ENCODE assay signal across 8 mouse cellular contexts in the genomic region with DNA sequence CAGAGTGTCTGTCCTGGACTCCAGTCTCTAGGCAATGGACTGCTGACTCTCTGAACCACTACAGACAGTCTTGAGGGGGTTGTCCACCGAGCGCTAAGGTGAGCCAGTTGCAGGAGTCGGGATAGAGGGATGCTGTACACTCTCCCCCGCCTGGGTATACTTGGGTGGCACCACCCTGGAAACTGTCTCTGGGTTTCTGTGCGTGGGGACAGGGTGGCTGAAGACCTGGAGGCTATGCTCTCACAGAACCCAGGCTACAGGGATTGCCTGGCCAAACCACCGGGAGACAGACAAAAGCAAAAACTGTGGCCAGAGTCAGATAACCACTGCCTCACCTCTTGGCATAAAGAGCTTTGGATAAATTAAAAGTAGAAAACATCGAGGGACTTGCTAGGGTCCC. TPM values are rescaled to one million over a fixed set of nuclear protein-coding genes. Genes with fewer than 3 reads are reported as not detected.
DNase-seq lines count a peak whose midpoint lies in the region; ATAC-seq lines count a peak whose summit lies in the region.

No protein-coding gene starts in this region.

- H3K27ac ChIP-seq in lung, embryonic 16.5 days (ENCODE audit: low read length), result no peak overlapping the region
- H3K27ac ChIP-seq in forebrain, embryonic 16.5 days (ENCODE audit: low read length), result no peak overlapping the region
- H3K27ac ChIP-seq in limb, embryonic 15.5 days, result no peak overlapping the region
- H3K27ac ChIP-seq in stomach, embryonic 15.5 days, result no peak overlapping the region

- H3K4me3 ChIP-seq in lung, embryonic 16.5 days (ENCODE audit: low read length), result peak overlapping the region; percentile 76
- H3K4me3 ChIP-seq in forebrain, embryonic 16.5 days (replicated peaks; ENCODE audit: low read length), result peak overlapping the region; percentile 89
- peak overlapping the region; percentile 64 for H3K4me3 ChIP-seq in limb, embryonic 15.5 days
- peak overlapping the region; percentile 69 for H3K4me3 ChIP-seq in stomach, embryonic 15.5 days (replicated peaks)

- peaks cover 15% of the 10 kb centered on the region; the same call in 1 of the 2 replicates for H3K36me3 ChIP-seq in lung, embryonic 16.5 days (ENCODE audit: control insufficient read depth, insufficient read depth, low read length)
- peaks cover 20% of the 10 kb centered on the region for H3K36me3 ChIP-seq in forebrain, embryonic 16.5 days (ENCODE audit: control insufficient read depth, insufficient read depth)
- H3K36me3 ChIP-seq in limb, embryonic 15.5 days, result peaks cover 14% of the 10 kb centered on the region
- H3K36me3 ChIP-seq in stomach, embryonic 15.5 days, result no peaks in the 10 kb centered on the region

- no peaks in the 10 kb centered on the region for H3K27me3 ChIP-seq in lung, embryonic 16.5 days (ENCODE audit: control insufficient read depth, insufficient read depth, low read depth, low read length)
- no peaks in the 10 kb centered on the region for H3K27me3 ChIP-seq in forebrain, embryonic 16.5 days (replicated peaks; ENCODE audit: control insufficient read depth, insufficient read depth, low read length)
- no peaks in the 10 kb centered on the region for H3K27me3 ChIP-seq in limb, embryonic 15.5 days
- no peaks in the 10 kb centered on the region for H3K27me3 ChIP-seq in stomach, embryonic 15.5 days (replicated peaks)

- peaks cover 3% of the 10 kb centered on the region; the same call in 1 of the 2 replicates for H3K9me3 ChIP-seq in lung, embryonic 16.5 days (ENCODE audit: control insufficient read depth, low read length)
- H3K9me3 ChIP-seq in forebrain, embryonic 16.5 days (ENCODE audit: control insufficient read depth, low read length), result no peaks in the 10 kb centered on the region
- no peaks in the 10 kb centered on the region for H3K9me3 ChIP-seq in limb, embryonic 15.5 days
- no peaks in the 10 kb centered on the region for H3K9me3 ChIP-seq in stomach, embryonic 15.5 days

- ATAC-seq in lung, embryonic 16.5 days (ENCODE audit: low read depth), result no peak
- ATAC-seq in forebrain, embryonic 16.5 days, result no peak
- ATAC-seq in limb, embryonic 15.5 days (ENCODE audit: insufficient number of reproducible peaks, low FRiP score, low TSS enrichment, low read depth), result no peak
- ATAC-seq in stomach, embryonic 15.5 days (ENCODE audit: insufficient read depth, low FRiP score, low read depth), result no peak
- ATAC-seq in megakaryocyte progenitor cell, adult 5-6 weeks (replicated peaks; ENCODE audit: poor library complexity), result no peak

- peaks cover 21% of the 10 kb centered on the region for H3K4me1 ChIP-seq in lung, embryonic 16.5 days (replicated peaks; ENCODE audit: control insufficient read depth, insufficient read depth, low read length)
- peaks cover 31% of the 10 kb centered on the region for H3K4me1 ChIP-seq in forebrain, embryonic 16.5 days (replicated peaks; ENCODE audit: control insufficient read depth, insufficient read depth, low read length)
- H3K4me1 ChIP-seq in limb, embryonic 15.5 days, result peaks cover 29% of the 10 kb centered on the region
- peaks cover 8% of the 10 kb centered on the region; the same call in 1 of the 2 replicates for H3K4me1 ChIP-seq in stomach, embryonic 15.5 days

- DNase-seq in lung, adult 18-20 months, result no peak
- no peak for DNase-seq in thymus, postnatal 25 days
- no peak for DNase-seq in cerebellum, postnatal 14 days

- H3K9ac ChIP-seq in lung, embryonic 16.5 days (ENCODE audit: low read length), result peak overlapping the region; percentile 95
- H3K9ac ChIP-seq in forebrain, embryonic 16.5 days (replicated peaks; ENCODE audit: low read depth, low read length), result peak overlapping the region; percentile 98
- H3K9ac ChIP-seq in limb, embryonic 15.5 days, result 0 out of 2 replicates have a peak overlapping the region, but pooled peaks have one; percentile 82
- H3K9ac ChIP-seq in stomach, embryonic 15.5 days, result no peak overlapping the region

- H3K4me2 ChIP-seq in lung, embryonic 16.5 days (ENCODE audit: low read depth, low read length), result peak overlapping the region; percentile 86
- H3K4me2 ChIP-seq in forebrain, embryonic 16.5 days (ENCODE audit: low read length), result peak overlapping the region; percentile 61
- H3K4me2 ChIP-seq in limb, embryonic 15.5 days, result peak overlapping the region; percentile 87
- peak overlapping the region; percentile 94; the same call in 1 of the 2 replicates for H3K4me2 ChIP-seq in stomach, embryonic 15.5 days

- 74% methylated on average over 7 of the region's 7 CpGs for WGBS in lung, embryonic 16.5 days
- 82% methylated on average over 7 of the region's 7 CpGs for WGBS in forebrain, embryonic 16.5 days
- 83% methylated on average over 7 of the region's 7 CpGs for WGBS in limb, embryonic 15.5 days
- WGBS in stomach, embryonic 15.5 days, result 82% methylated on average over 7 of the region's 7 CpGs

RNA-seq across cellular contexts. Expression of a gene that starts 1.1 kb away (rescaled TPM):
- polyA plus RNA-seq in lung, embryonic 16.5 days (2015; fragmentation: Nextera tagmentation; extraction: Ambion mirVana), result 23.5 and 23.8 TPM in 2 replicates
- polyA plus RNA-seq in forebrain, embryonic 16.5 days (2015; fragmentation: Nextera tagmentation; extraction: Ambion mirVana), result 92.5 and 106 TPM in 2 replicates
- 17.1 and 18.8 TPM in 2 replicates for polyA plus RNA-seq in limb, embryonic 15.5 days (2015; fragmentation: Nextera tagmentation; extraction: Ambion mirVana)
- 11.7 and 13.6 TPM in 2 replicates for polyA plus RNA-seq in stomach, embryonic 15.5 days (2015; fragmentation: Nextera tagmentation; extraction: Ambion mirVana)
- 0.27 TPM in 1 of 2 replicates, not detected in the other for total RNA-seq in megakaryocyte progenitor cell, adult 5-6 weeks (2015)
- total RNA-seq in megakaryocyte progenitor cell, adult 5-6 weeks (2017), result 0.12 and 0.51 TPM in 2 replicates

RNA-seq across cellular contexts. Expression of a gene that starts 37.9 kb away (rescaled TPM):
- 55.1 and 57.1 TPM in 2 replicates for polyA plus RNA-seq in lung, embryonic 16.5 days (2015; fragmentation: Nextera tagmentation; extraction: Ambion mirVana)
- 61.1 and 63.1 TPM in 2 replicates for polyA plus RNA-seq in forebrain, embryonic 16.5 days (2015; fragmentation: Nextera tagmentation; extraction: Ambion mirVana)
- 57.2 and 66.1 TPM in 2 replicates for polyA plus RNA-seq in limb, embryonic 15.5 days (2015; fragmentation: Nextera tagmentation; extraction: Ambion mirVana)
- polyA plus RNA-seq in stomach, embryonic 15.5 days (2015; fragmentation: Nextera tagmentation; extraction: Ambion mirVana), result 56.1 and 61.4 TPM in 2 replicates
- 36.4 and 42.8 TPM in 2 replicates for total RNA-seq in megakaryocyte progenitor cell, adult 5-6 weeks (2015)
- 69.8 and 74.7 TPM in 2 replicates for total RNA-seq in megakaryocyte progenitor cell, adult 5-6 weeks (2017)

RNA-seq across cellular contexts. Expression of a gene that starts 50.0 kb away (rescaled TPM):
- polyA plus RNA-seq in lung, embryonic 16.5 days (2015; fragmentation: Nextera tagmentation; extraction: Ambion mirVana), result 23.0 and 24.3 TPM in 2 replicates
- 11.3 and 12.4 TPM in 2 replicates for polyA plus RNA-seq in forebrain, embryonic 16.5 days (2015; fragmentation: Nextera tagmentation; extraction: Ambion mirVana)
- polyA plus RNA-seq in limb, embryonic 15.5 days (2015; fragmentation: Nextera tagmentation; extraction: Ambion mirVana), result 23.2 and 25.6 TPM in 2 replicates
- 16.8 and 19.4 TPM in 2 replicates for polyA plus RNA-seq in stomach, embryonic 15.5 days (2015; fragmentation: Nextera tagmentation; extraction: Ambion mirVana)
- total RNA-seq in megakaryocyte progenitor cell, adult 5-6 weeks (2015), result 5.5 and 6.5 TPM in 2 replicates
- total RNA-seq in megakaryocyte progenitor cell, adult 5-6 weeks (2017), result 8.8 and 11.2 TPM in 2 replicates
